Mouse (Mus musculus): Measurements from ENCODE around the gene Zfp808.
"Not testable (repeated sequence)": the region's sequence is repeated elsewhere in the genome, so short reads cannot be mapped to it uniquely, and the experiment has no call there.

The Zfp808 gene

GRCm38 (mm10) chr13:62129432-62130171 lies at the start of gene Zfp808:
Gene Zfp808, plus strand, starts transcription at chr13:62129886.
- peak; percentile 61 for DNase-seq

GRCm38 (mm10) chr13:62098786-62099185 lies 30.9 kb upstream of the Zfp808 start:
- not testable (repeated sequence) for DNase-seq

- DNase-seq, result not testable (repeated sequence)
These were observed 30.2 kb upstream of the Zfp808 start for GRCm38 (mm10) chr13:62099454-62099853.

- DNase-seq, result not testable (repeated sequence)
These were observed 27.3 kb upstream of the Zfp808 start for GRCm38 (mm10) chr13:62102368-62102767.

GRCm38 (mm10) chr13:62115861-62116260 lies 13.8 kb upstream of the Zfp808 start:
- DNase-seq, result not testable (repeated sequence)

- not testable (repeated sequence) for DNase-seq
These were observed 8.1 kb upstream of the Zfp808 start for GRCm38 (mm10) chr13:62121578-62121977.

GRCm38 (mm10) chr13:62181835-62182755 lies 52.4 kb downstream of the Zfp808 start:
- DNase-seq, result not testable (repeated sequence)

GRCm38 (mm10) chr13:62245264-62245663 lies 115.6 kb downstream of the Zfp808 start:
- DNase-seq, result no peak

GRCm38 (mm10) chr13:62255226-62255625 lies 125.5 kb downstream of the Zfp808 start:
- not testable (repeated sequence) for DNase-seq

- no peak for DNase-seq
These were observed 133.7 kb downstream of the Zfp808 start for GRCm38 (mm10) chr13:62263392-62263791.

Measured in kidney, adult 18-20 months (tissue).